Mouse (Mus musculus) hindbrain, embryonic 12.5 days (tissue): ENCODE data around the gene Rnf157. TPM values are rescaled to one million over a fixed set of nuclear protein-coding genes. Genes with fewer than 3 reads are reported as not detected.
"Not testable (repeated sequence)": the region's sequence is repeated elsewhere in the genome, so short reads cannot be mapped to it uniquely, and the experiment has no call there.

Source experiments
- ATAC-seq: fragments of 200-750 bp; cut with Nextera tagmentation; 2 replicates; pipeline ENCODE4 v1.8.0; 2017; ENCODE audit warnings: moderate TSS enrichment; ENCODE audit not compliant: low FRiP score
- H3K27ac ChIP-seq: fragments of 300-500 bp; sonication (generic); 2 replicates; pipeline ENCODE4 v1.5.1; 2016; ENCODE audit warnings: mild to moderate bottlenecking
- H3K27me3 ChIP-seq: fragments of 300-500 bp; sonication (generic); 2 replicates; pipeline ENCODE4 v1.6.1; 2016; ENCODE audit warnings: mild to moderate bottlenecking
- H3K36me3 ChIP-seq: fragments of 300-500 bp; sonication (generic); 2 replicates; pipeline ENCODE4 v1.6.1; 2016; ENCODE audit warnings: mild to moderate bottlenecking
- H3K4me1 ChIP-seq: fragments of 300-500 bp; sonication (generic); 2 replicates; pipeline ENCODE4 v1.6.1; 2016
- H3K4me2 ChIP-seq: fragments of 300-500 bp; sonication (generic); replicated peaks from 2 replicates; pipeline ENCODE4 v1.6.1; 2016; ENCODE audit warnings: mild to moderate bottlenecking
- H3K4me3 ChIP-seq: fragments of 300-500 bp; sonication (generic); 2 replicates; pipeline ENCODE4 v1.5.1; 2016; ENCODE audit warnings: mild to moderate bottlenecking
- H3K9ac ChIP-seq: fragments of 300-500 bp; sonication (generic); 2 replicates; pipeline ENCODE4 v1.6.1; 2016; ENCODE audit warnings: mild to moderate bottlenecking, moderate library complexity
- H3K9me3 ChIP-seq: fragments of 300-500 bp; sonication (generic); replicated peaks from 2 replicates; pipeline ENCODE4 v1.6.1; 2016; ENCODE audit warnings: mild to moderate bottlenecking
- WGBS: fragments of 180-500 bp; shearing (Covaris S2); methylation state at CpG from one replicate; pipeline ENCODE4 v1.1.7; 2016; 5-methylcytosine and 5-hydroxymethylcytosine counted together
- polyA plus RNA-seq: library from polyadenylated mRNA; unstranded; fragments of >200 nt; fragmentation: Nextera tagmentation; extraction: Ambion mirVana; gene quantifications from 2 replicates; pipeline ENCODE4 v1.2.1, GENCODE M21; 2016

Gene Rnf157
- polyA plus RNA-seq, 1 experiment from 2014 or later = 44.8 TPM

GRCm38 (mm10) chr11:116432127-116432526 lies 19.3 kb upstream of the Rnf157 start:
- 52% methylated on average over 6 of the region's 6 CpGs for WGBS
- peaks cover 14% of the 10 kb centered on the region for H3K36me3 ChIP-seq

GRCm38 (mm10) chr11:116431428-116432077 lies 18.7 kb upstream of the Rnf157 start:
- Histone ChIP-seq H3K4me3 (no peak overlapping the region), H3K9me3 (no peaks in the 10 kb centered on the region), H3K27ac (no peak overlapping the region), H3K27me3 (no peaks in the 10 kb centered on the region), H3K4me1 (peaks cover 17% of the 10 kb centered on the region), H3K9ac (no peak overlapping the region), H3K36me3 (peaks cover 9% of the 10 kb centered on the region), H3K4me2 (no peak overlapping the region)
- no peak for ATAC-seq
- 51% methylated on average over 11 of the region's 11 CpGs for WGBS

More at GRCm38 (mm10) chr11:116432127-116432526, 19.3 kb upstream of the Rnf157 start:
- Histone ChIP-seq H3K27me3 (no peaks in the 10 kb centered on the region), H3K4me3 (no peak overlapping the region), H3K9me3 (no peaks in the 10 kb centered on the region), H3K4me1 (peaks cover 23% of the 10 kb centered on the region), H3K27ac (no peak overlapping the region), H3K9ac (no peak overlapping the region), H3K4me2 (no peak overlapping the region)
- no peak for ATAC-seq

- H3K4me1 ChIP-seq = peaks cover 10% of the 10 kb centered on the region
- no peaks in the 10 kb centered on the region for H3K27me3 ChIP-seq
- no peak overlapping the region for H3K9ac ChIP-seq
- no peaks in the 10 kb centered on the region for H3K9me3 ChIP-seq
- H3K4me3 ChIP-seq = no peak overlapping the region
- H3K4me2 ChIP-seq = no peak overlapping the region
- no peak overlapping the region for H3K27ac ChIP-seq
- WGBS = 43% methylated on average over 22 of the region's 22 CpGs
- H3K36me3 ChIP-seq = peaks cover 2% of the 10 kb centered on the region
- no peak for ATAC-seq
These were observed 18.0 kb upstream of the Rnf157 start for GRCm38 (mm10) chr11:116430723-116431427.

- Histone ChIP-seq H3K27me3 (no peaks in the 10 kb centered on the region), H3K9ac (no peak overlapping the region), H3K4me2 (no peak overlapping the region), H3K27ac (no peak overlapping the region), H3K9me3 (no peaks in the 10 kb centered on the region), H3K4me1 (0 out of 2 replicates have a peak, but pooled peaks cover 2% of the 10 kb centered on the region), H3K36me3 (no peaks in the 10 kb centered on the region), H3K4me3 (no peak overlapping the region)
- WGBS = 83% methylated on average over 9 of the region's 9 CpGs
- no peak for ATAC-seq
These were observed 17.2 kb upstream of the Rnf157 start for GRCm38 (mm10) chr11:116429862-116430613.

GRCm38 (mm10) chr11:116428872-116429859 lies 16.3 kb upstream of the Rnf157 start:
- 0 out of 2 replicates have a peak, but pooled peaks cover 2% of the 10 kb centered on the region for H3K4me1 ChIP-seq
- 55% methylated on average over 13 of the region's 13 CpGs for WGBS

GRCm38 (mm10) chr11:116426852-116427575 lies 14.2 kb upstream of the Rnf157 start:
- 75% methylated on average over 6 of the region's 6 CpGs for WGBS
- Histone ChIP-seq H3K4me2 (no peak overlapping the region), H3K9ac (no peak overlapping the region), H3K9me3 (no peaks in the 10 kb centered on the region), H3K4me3 (no peak overlapping the region), H3K27me3 (no peaks in the 10 kb centered on the region), H3K36me3 (no peaks in the 10 kb centered on the region), H3K4me1 (no peaks in the 10 kb centered on the region), H3K27ac (no peak overlapping the region)
- ATAC-seq = no peak

More at GRCm38 (mm10) chr11:116428872-116429859, 16.3 kb upstream of the Rnf157 start:
- H3K4me2 ChIP-seq = no peak overlapping the region
- H3K27me3 ChIP-seq = no peaks in the 10 kb centered on the region
- no peak overlapping the region for H3K27ac ChIP-seq
- no peaks in the 10 kb centered on the region for H3K9me3 ChIP-seq
- ATAC-seq = no peak
- no peak overlapping the region for H3K9ac ChIP-seq
- no peak overlapping the region for H3K4me3 ChIP-seq
- H3K36me3 ChIP-seq = no peaks in the 10 kb centered on the region

- H3K9ac ChIP-seq, H3K9me3 ChIP-seq, H3K4me2 ChIP-seq, H3K4me1 ChIP-seq, H3K27ac ChIP-seq, ATAC-seq, H3K36me3 ChIP-seq, H3K4me3 ChIP-seq, H3K27me3 ChIP-seq: not testable (repeated sequence)
- 84% methylated on average over 11 of the region's 11 CpGs for WGBS
These were observed 13.5 kb upstream of the Rnf157 start for GRCm38 (mm10) chr11:116426328-116426727.

GRCm38 (mm10) chr11:116424621-116425407 lies 12.0 kb upstream of the Rnf157 start:
- no peaks in the 10 kb centered on the region for H3K9me3 ChIP-seq

GRCm38 (mm10) chr11:116423782-116424620 lies 11.2 kb upstream of the Rnf157 start:
- H3K27ac ChIP-seq = no peak overlapping the region
- 85% methylated on average over 10 of the region's 10 CpGs for WGBS
- ATAC-seq = no peak

More at GRCm38 (mm10) chr11:116424621-116425407, 12.0 kb upstream of the Rnf157 start:
- no peak overlapping the region for H3K4me2 ChIP-seq
- H3K36me3 ChIP-seq = no peaks in the 10 kb centered on the region
- no peak for ATAC-seq
- H3K27me3 ChIP-seq = no peaks in the 10 kb centered on the region
- no peaks in the 10 kb centered on the region for H3K4me1 ChIP-seq
- H3K9ac ChIP-seq = no peak overlapping the region
- H3K27ac ChIP-seq = no peak overlapping the region
- no peak overlapping the region for H3K4me3 ChIP-seq
- WGBS = 55% methylated on average over 8 of the region's 8 CpGs

GRCm38 (mm10) chr11:116423214-116423613 lies 10.4 kb upstream of the Rnf157 start:
- Histone ChIP-seq H3K9ac (no peak overlapping the region), H3K36me3 (no peaks in the 10 kb centered on the region), H3K4me2 (no peak overlapping the region), H3K27ac (no peak overlapping the region), H3K4me1 (peaks cover 2% of the 10 kb centered on the region; the same call in 1 of the 2 replicates), H3K27me3 (no peaks in the 10 kb centered on the region), H3K9me3 (no peaks in the 10 kb centered on the region), H3K4me3 (no peak overlapping the region)
- ATAC-seq = no peak
- WGBS = 85% methylated on average over 6 of the region's 6 CpGs

More at GRCm38 (mm10) chr11:116423782-116424620, 11.2 kb upstream of the Rnf157 start:
- no peak overlapping the region for H3K9ac ChIP-seq
- no peak overlapping the region for H3K4me3 ChIP-seq
- H3K4me1 ChIP-seq = no peaks in the 10 kb centered on the region
- no peaks in the 10 kb centered on the region for H3K27me3 ChIP-seq
- no peaks in the 10 kb centered on the region for H3K36me3 ChIP-seq
- no peak overlapping the region for H3K4me2 ChIP-seq
- no peaks in the 10 kb centered on the region for H3K9me3 ChIP-seq
